Mouse (Mus musculus): ENCODE measurements around the gene 1700017B05Rik. TPM values are rescaled to one million over a fixed set of nuclear protein-coding genes. Genes with fewer than 3 reads are reported as not detected.
"Not testable (repeated sequence)": the region's sequence is repeated elsewhere in the genome, so short reads cannot be mapped to it uniquely, and the experiment has no call there.

The 1700017B05Rik gene
- 10 to 100 TPM; 14.1 to 18.9 TPM for total RNA-seq (2021)
- long read RNA-seq, experiment 1, full-length matches to known transcripts, result 9 of 13 reads
- long read RNA-seq, experiment 1, partial matches to known transcripts, result 2 of 13 reads
- long read RNA-seq, experiment 1, other reads (novel, unspliced or antisense), result 2 of 13 reads
- long read RNA-seq, experiment 2, partial matches to known transcripts, result 8 of 9 reads
- long read RNA-seq, experiment 2, other reads (novel, unspliced or antisense), result 1 of 9 reads

GRCm38 (mm10) chr9:57261913-57262794, at the start of gene 1700017B05Rik:
Gene 1700017B05Rik, minus strand, starts transcription at chr9:57262612.
- peak; percentile 51 to 57 for DNase-seq (ENCODE audit: low spot score in 2 of 2)

- DNase-seq (ENCODE audit: low spot score in 2 of 2), result no peak
Observed at GRCm38 (mm10) chr9:57310895-57311294, 48.5 kb upstream of the 1700017B05Rik start.

GRCm38 (mm10) chr9:57309353-57309752, 46.9 kb upstream of the 1700017B05Rik start:
- DNase-seq (ENCODE audit: low spot score in 2 of 2), result no peak

- no peak for DNase-seq (ENCODE audit: low spot score in 2 of 2)
Observed at GRCm38 (mm10) chr9:57307456-57307855, 45.0 kb upstream of the 1700017B05Rik start.

GRCm38 (mm10) chr9:57304716-57305115, 42.3 kb upstream of the 1700017B05Rik start:
- DNase-seq (ENCODE audit: low spot score in 2 of 2), result not testable (repeated sequence)

GRCm38 (mm10) chr9:57304251-57304650, 41.8 kb upstream of the 1700017B05Rik start:
- DNase-seq (ENCODE audit: low spot score in 2 of 2), result no peak

- no peak for DNase-seq (ENCODE audit: low spot score in 2 of 2)
Observed at GRCm38 (mm10) chr9:57303356-57303755, 40.9 kb upstream of the 1700017B05Rik start.

- no peak for DNase-seq (ENCODE audit: low spot score in 2 of 2)
Observed at GRCm38 (mm10) chr9:57300825-57301224, 38.4 kb upstream of the 1700017B05Rik start.

- no peak for DNase-seq (ENCODE audit: low spot score in 2 of 2)
Observed at GRCm38 (mm10) chr9:57299790-57300477, 37.5 kb upstream of the 1700017B05Rik start.

GRCm38 (mm10) chr9:57297938-57298337, 35.5 kb upstream of the 1700017B05Rik start:
- no peak for DNase-seq (ENCODE audit: low spot score in 2 of 2)

- DNase-seq (ENCODE audit: low spot score in 2 of 2), result no peak
Observed at GRCm38 (mm10) chr9:57296277-57296676, 33.9 kb upstream of the 1700017B05Rik start.

GRCm38 (mm10) chr9:57295666-57296065, 33.3 kb upstream of the 1700017B05Rik start:
- no peak for DNase-seq (ENCODE audit: low spot score in 2 of 2)

- DNase-seq (ENCODE audit: low spot score in 2 of 2), result no peak
Observed at GRCm38 (mm10) chr9:57294905-57295304, 32.5 kb upstream of the 1700017B05Rik start.

- DNase-seq (ENCODE audit: low spot score in 2 of 2), result no peak
Observed at GRCm38 (mm10) chr9:57287183-57287582, 24.8 kb upstream of the 1700017B05Rik start.

GRCm38 (mm10) chr9:57283311-57283710, 20.9 kb upstream of the 1700017B05Rik start:
- DNase-seq (ENCODE audit: low spot score in 2 of 2), result no peak

- DNase-seq (ENCODE audit: low spot score in 2 of 2), result no peak
Observed at GRCm38 (mm10) chr9:57282686-57283085, 20.3 kb upstream of the 1700017B05Rik start.

GRCm38 (mm10) chr9:57281549-57281948, 19.1 kb upstream of the 1700017B05Rik start:
- no peak for DNase-seq (ENCODE audit: low spot score in 2 of 2)

- no peak for DNase-seq (ENCODE audit: low spot score in 2 of 2)
Observed at GRCm38 (mm10) chr9:57279441-57279840, 17.0 kb upstream of the 1700017B05Rik start.

GRCm38 (mm10) chr9:57278268-57278667, 15.9 kb upstream of the 1700017B05Rik start:
- DNase-seq (ENCODE audit: low spot score in 2 of 2), result no peak

GRCm38 (mm10) chr9:57276311-57276710, 13.9 kb upstream of the 1700017B05Rik start:
- DNase-seq (ENCODE audit: low spot score in 2 of 2), result peak in 1 of 2 experiments; percentile 27

- DNase-seq (ENCODE audit: low spot score in 2 of 2), result no peak
Observed at GRCm38 (mm10) chr9:57273805-57274494, 11.5 kb upstream of the 1700017B05Rik start.

All from left cerebral cortex, adult 18-20 months (tissue).